26 mouse cellular contexts compared by ENCODE assay signal in genomic region chr4:83373381-83373780, GRCm38 (mm10). TPM values are rescaled to one million over a fixed set of nuclear protein-coding genes. Genes with fewer than 3 reads are reported as not detected.
DNase-seq lines count a peak whose midpoint lies in the region; ATAC-seq lines count a peak whose summit lies in the region.
"Had no signal": no experiment of that assay in that cellular context is flagged by ENCODE, and none has a peak within 500 bp of the region (broad histone marks: within the 10 kb centered on the region; RNA-seq: fewer than 3 reads in every experiment).

No protein-coding gene starts in this region.

- no peak for DNase-seq in forebrain, embryonic 11.5 days (ENCODE audit: low spot score)
- peak; percentile 17 for DNase-seq in right cerebral cortex, postnatal 4 days
- no peak for DNase-seq in right cerebral cortex, postnatal 36 days (ENCODE audit: low spot score in 2 of 2)
- peak; percentile 47 for DNase-seq in adipocyte (ENCODE audit: low spot score)
- DNase-seq in layer of hippocampus, adult 9-10 months (ENCODE audit: low spot score): no peak
- DNase-seq in urinary bladder, postnatal 36 days (ENCODE audit: low spot score in 2 of 2): no peak
- DNase-seq: adrenal gland, postnatal 36 days; cerebellum, adult 9-10 months; gastrocnemius, postnatal 36 days; heart, adult 2 months; kidney, adult 11 months; kidney, postnatal 25 days; liver, postnatal 0 days; lung, postnatal 36 days; spleen, adult 18-20 months; thymus, postnatal 14 days had no signal

- H3K4me2 ChIP-seq in forebrain, embryonic 16.5 days (ENCODE audit: low read length): no peak overlapping the region
- H3K4me2 ChIP-seq in forebrain, embryonic 11.5 days (ENCODE audit: low read depth, low read length, severe bottlenecking): no peak overlapping the region
- H3K4me2 ChIP-seq: heart, embryonic 12.5 days; hindbrain, embryonic 14.5 days; kidney, embryonic 15.5 days; liver, embryonic 12.5 days; midbrain, embryonic 12.5 days; neural tube, embryonic 13.5 days had no signal

- no peak overlapping the region for H3K27ac ChIP-seq in forebrain, embryonic 16.5 days (ENCODE audit: low read length)
- H3K27ac ChIP-seq in forebrain, embryonic 11.5 days (ENCODE audit: low read depth, low read length): no peak overlapping the region
- H3K27ac ChIP-seq: heart, adult 2 months; hindbrain, embryonic 14.5 days; kidney, embryonic 15.5 days; left cerebral cortex, adult 2 months; liver, embryonic 12.5 days; midbrain, embryonic 12.5 days; neural tube, embryonic 13.5 days had no signal

- H3K9me3 ChIP-seq in forebrain, embryonic 16.5 days (ENCODE audit: control insufficient read depth, low read length): no peaks in the 10 kb centered on the region
- no peaks in the 10 kb centered on the region for H3K9me3 ChIP-seq in forebrain, embryonic 11.5 days (ENCODE audit: control insufficient read depth, low read length)
- H3K9me3 ChIP-seq: G1E; heart, embryonic 12.5 days; kidney, embryonic 15.5 days; liver, embryonic 12.5 days; midbrain, embryonic 12.5 days; neural tube, embryonic 13.5 days had no signal

- H3K4me1 ChIP-seq in forebrain, embryonic 16.5 days (replicated peaks; ENCODE audit: control insufficient read depth, insufficient read depth, low read length): no peaks in the 10 kb centered on the region
- no peaks in the 10 kb centered on the region for H3K4me1 ChIP-seq in forebrain, embryonic 11.5 days (replicated peaks; ENCODE audit: control insufficient read depth, insufficient read depth, low read length)
- H3K4me1 ChIP-seq: heart, embryonic 12.5 days; kidney, embryonic 15.5 days; liver, embryonic 12.5 days; midbrain, embryonic 12.5 days; neural tube, embryonic 13.5 days had no signal

- no peak overlapping the region for H3K4me3 ChIP-seq in forebrain, embryonic 16.5 days (replicated peaks; ENCODE audit: low read length)
- no peak overlapping the region for H3K4me3 ChIP-seq in forebrain, embryonic 11.5 days (ENCODE audit: low read depth, low read length)
- H3K4me3 ChIP-seq: erythroblast, embryonic 14.5 days; heart, adult 2 months; heart, embryonic 12.5 days; kidney, embryonic 15.5 days; left cerebral cortex, adult 2 months; liver, embryonic 12.5 days; midbrain, embryonic 12.5 days; neural tube, embryonic 13.5 days had no signal

- no peak overlapping the region for H3K9ac ChIP-seq in forebrain, embryonic 16.5 days (replicated peaks; ENCODE audit: low read depth, low read length)
- H3K9ac ChIP-seq in forebrain, embryonic 11.5 days (ENCODE audit: low read length): no peak overlapping the region
- H3K9ac ChIP-seq: heart, embryonic 12.5 days; hindbrain, embryonic 14.5 days; kidney, embryonic 15.5 days; liver, embryonic 12.5 days; liver, postnatal 0 days; midbrain, embryonic 12.5 days; neural tube, embryonic 13.5 days had no signal

- peak; percentile 66; the same call in 1 of the 2 replicates for ATAC-seq in forebrain, embryonic 16.5 days
- ATAC-seq in forebrain, embryonic 11.5 days (replicated peaks; ENCODE audit: low FRiP score): no peak
- ATAC-seq: liver, embryonic 12.5 days; liver, postnatal 0 days had no signal

- H3K36me3 ChIP-seq in forebrain, embryonic 16.5 days (ENCODE audit: control insufficient read depth, insufficient read depth): no peaks in the 10 kb centered on the region
- H3K36me3 ChIP-seq in forebrain, embryonic 11.5 days (ENCODE audit: control insufficient read depth, insufficient read depth, low read length): no peaks in the 10 kb centered on the region
- H3K36me3 ChIP-seq: G1E; heart, embryonic 12.5 days; kidney, embryonic 15.5 days; liver, embryonic 12.5 days; midbrain, embryonic 12.5 days; neural tube, embryonic 13.5 days had no signal

- 36% methylated on average over 4 of the region's 4 CpGs for WGBS in forebrain, embryonic 16.5 days
- WGBS in forebrain, embryonic 11.5 days: 75% methylated on average over 4 of the region's 4 CpGs

- H3K27me3 ChIP-seq in forebrain, embryonic 16.5 days (replicated peaks; ENCODE audit: control insufficient read depth, insufficient read depth, low read length): no peaks in the 10 kb centered on the region
- H3K27me3 ChIP-seq in forebrain, embryonic 11.5 days (ENCODE audit: control insufficient read depth, insufficient read depth, low read length): no peaks in the 10 kb centered on the region
- H3K27me3 ChIP-seq: heart, embryonic 12.5 days; kidney, embryonic 15.5 days; liver, embryonic 12.5 days; midbrain, embryonic 12.5 days; neural tube, embryonic 13.5 days had no signal

RNA-seq across cellular contexts. Expression of gene Snapc3, which starts 44.1 kb away (rescaled TPM):
- polyA plus RNA-seq in forebrain, embryonic 16.5 days (2015; fragmentation: Nextera tagmentation; extraction: Ambion mirVana): 92.9 and 99.8 TPM in 2 replicates
- polyA plus RNA-seq in forebrain, embryonic 11.5 days (2014; fragmentation: Nextera tagmentation; extraction: Ambion mirVana): 72.1 and 73.4 TPM in 2 replicates

RNA-seq across cellular contexts. Expression of gene Ttc39b, which starts 49.3 kb away (rescaled TPM):
- polyA plus RNA-seq in forebrain, embryonic 16.5 days (2015; fragmentation: Nextera tagmentation; extraction: Ambion mirVana): 12.1 and 12.6 TPM in 2 replicates
- 3.4 and 4.0 TPM in 2 replicates for polyA plus RNA-seq in forebrain, embryonic 11.5 days (2014; fragmentation: Nextera tagmentation; extraction: Ambion mirVana)
- polyA plus RNA-seq: G1E had no signal

Comparison
In these comparisons a context has a peak if more than half of its experiments do, and no peak if none do; other contexts are left out.
1. DNase-seq: peak in right cerebral cortex, postnatal 4 days (single experiment) and adipocyte (single experiment); none in forebrain, embryonic 11.5 days (single experiment), right cerebral cortex, postnatal 36 days (0 of 2), layer of hippocampus, adult 9-10 months (single experiment) and urinary bladder, postnatal 36 days (0 of 2).